Mouse (Mus musculus) cerebellum, adult 2 months (tissue): Measurements from ENCODE around the gene Olfr559.

Source experiments
- CTCF ChIP-seq: fragments of 200-500 bp; IDR thresholded peaks from 2 replicates; pipeline ENCODE4 v1.5.1; 2011; ENCODE audit warnings: low read depth, mild to moderate bottlenecking, control low read depth, low read length, moderate library complexity, borderline replicate concordance; ENCODE audit not compliant: insufficient read depth
- POLR2A ChIP-seq: fragments of 200-500 bp; IDR thresholded peaks from 2 replicates; pipeline ENCODE4 v1.6.1; 2011; ENCODE audit warnings: low read length, control low read depth, borderline replicate concordance; ENCODE audit not compliant: insufficient read depth

DNA sequence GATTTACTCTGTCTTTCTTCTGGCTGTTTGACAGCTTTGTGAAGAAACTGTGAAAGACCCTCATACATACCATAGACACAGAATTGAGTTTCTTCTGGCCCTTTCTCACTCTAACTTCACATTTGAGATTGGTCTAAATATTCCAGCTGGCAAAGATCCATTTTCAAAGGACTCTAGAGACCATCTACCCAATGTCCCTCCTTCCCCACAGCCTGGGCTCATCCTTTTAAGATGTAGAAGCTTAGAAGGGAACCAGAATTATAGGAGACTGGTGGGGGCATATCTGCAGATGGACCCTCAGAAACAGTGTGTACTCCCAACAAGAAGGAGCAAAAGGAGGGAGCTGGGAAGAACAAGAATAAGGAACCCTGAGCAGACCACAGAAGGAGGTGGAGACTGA, 25.4 kb downstream of the Olfr559 start, which contains the start of gene Olfr558:
- no peak for TF ChIP-seq CTCF
- TF ChIP-seq POLR2A: no peak
